Mouse (Mus musculus): ENCODE results near the gene Cxcr5. TPM values are rescaled to one million over a fixed set of nuclear protein-coding genes. Genes with fewer than 3 reads are reported as not detected.

Gene Cxcr5
- 8.9 and 10.7 TPM in 2 replicates for polyA plus RNA-seq (2012; rRNA removed)

GRCm38 (mm10) chr9:44561597-44561996 lies at the start of gene Cxcr5:
Gene Cxcr5, minus strand, starts transcription at chr9:44561877.
- DNase-seq (ENCODE audit: low read depth, low spot score), result no peak
- WGBS, result 60% methylated on average over 4 of the region's 4 CpGs

GRCm38 (mm10) chr9:44610371-44610770 lies 48.7 kb upstream of the Cxcr5 start:
- 96% methylated on average over 25 of the region's 25 CpGs for WGBS
- no peak for DNase-seq (ENCODE audit: low read depth, low spot score)

GRCm38 (mm10) chr9:44607306-44607705 lies 45.6 kb upstream of the Cxcr5 start:
- DNase-seq (ENCODE audit: low read depth, low spot score), result no peak
- WGBS, result 11% methylated on average over 4 of the region's 4 CpGs

GRCm38 (mm10) chr9:44606646-44607045 lies 45.0 kb upstream of the Cxcr5 start:
- no peak for DNase-seq (ENCODE audit: low read depth, low spot score)
- 11% methylated on average over 4 of the region's 4 CpGs for WGBS

GRCm38 (mm10) chr9:44605616-44606165 lies 44.0 kb upstream of the Cxcr5 start:
- WGBS, result under 1% methylated on average over 13 of the region's 13 CpGs
- DNase-seq (ENCODE audit: low read depth, low spot score), result no peak

- WGBS, result under 1% methylated on average over 77 of the region's 80 CpGs
- no peak for DNase-seq (ENCODE audit: low read depth, low spot score)
Measured at GRCm38 (mm10) chr9:44604779-44605615, 43.3 kb upstream of the Cxcr5 start, which contains the start of gene Ddx6. Gene Ddx6, plus strand, starts transcription at chr9:44604892.

GRCm38 (mm10) chr9:44604290-44604778 lies 42.7 kb upstream of the Cxcr5 start:
- DNase-seq (ENCODE audit: low read depth, low spot score), result no peak
- WGBS, result under 1% methylated on average over 55 of the region's 65 CpGs

GRCm38 (mm10) chr9:44603454-44604289 lies 42.0 kb upstream of the Cxcr5 start:
- under 1% methylated on average over 38 of the region's 38 CpGs for WGBS
- DNase-seq (ENCODE audit: low read depth, low spot score), result no peak

GRCm38 (mm10) chr9:44602766-44603165 lies 41.1 kb upstream of the Cxcr5 start:
- no peak for DNase-seq (ENCODE audit: low read depth, low spot score)
- WGBS, result 52% methylated on average over 6 of the region's 6 CpGs

- 76% methylated on average over 6 of the region's 6 CpGs for WGBS
Measured at GRCm38 (mm10) chr9:44600801-44601200, 39.1 kb upstream of the Cxcr5 start.

GRCm38 (mm10) chr9:44599616-44600015 lies 37.9 kb upstream of the Cxcr5 start:
- 12% methylated on average over 6 of the region's 6 CpGs for WGBS
- DNase-seq (ENCODE audit: low read depth, low spot score), result no peak

More at GRCm38 (mm10) chr9:44600801-44601200, 39.1 kb upstream of the Cxcr5 start:
- no peak for DNase-seq (ENCODE audit: low read depth, low spot score)

- 7% methylated on average over 18 of the region's 18 CpGs for WGBS
- no peak for DNase-seq (ENCODE audit: low read depth, low spot score)
Measured at GRCm38 (mm10) chr9:44598899-44599495, 37.3 kb upstream of the Cxcr5 start.

GRCm38 (mm10) chr9:44597742-44598141 lies 36.1 kb upstream of the Cxcr5 start:
- no peak for DNase-seq (ENCODE audit: low read depth, low spot score)
- WGBS, result 96% methylated on average over 2 of the region's 2 CpGs

GRCm38 (mm10) chr9:44595537-44595930 lies 33.9 kb upstream of the Cxcr5 start:
- DNase-seq (ENCODE audit: low read depth, low spot score), result no peak
- WGBS, result 41% methylated on average over 1 of the region's 1 CpGs

GRCm38 (mm10) chr9:44594901-44595536 lies 33.3 kb upstream of the Cxcr5 start:
- WGBS, result 32% methylated on average over 9 of the region's 9 CpGs
- DNase-seq (ENCODE audit: low read depth, low spot score), result no peak

- 40% methylated on average over 4 of the region's 4 CpGs for WGBS
Measured at GRCm38 (mm10) chr9:44593886-44594285, 32.2 kb upstream of the Cxcr5 start.

GRCm38 (mm10) chr9:44593221-44593620 lies 31.5 kb upstream of the Cxcr5 start:
- WGBS, result 80% methylated on average over 4 of the region's 4 CpGs
- DNase-seq (ENCODE audit: low read depth, low spot score), result no peak

More at GRCm38 (mm10) chr9:44593886-44594285, 32.2 kb upstream of the Cxcr5 start:
- no peak for DNase-seq (ENCODE audit: low read depth, low spot score)

- 53% methylated on average over 7 of the region's 7 CpGs for WGBS
- DNase-seq (ENCODE audit: low read depth, low spot score), result no peak
Measured at GRCm38 (mm10) chr9:44591595-44592188, 30.0 kb upstream of the Cxcr5 start.

- WGBS, result 12% methylated on average over 2 of the region's 2 CpGs
Measured at GRCm38 (mm10) chr9:44590969-44591368, 29.3 kb upstream of the Cxcr5 start.

More at GRCm38 (mm10) chr9:44590969-44591368, 29.3 kb upstream of the Cxcr5 start:
- no peak for DNase-seq (ENCODE audit: low read depth, low spot score)
